Mouse (Mus musculus) myocyte (in vitro differentiated cells): ENCODE measurements around the gene Cyp11a1.

ENCODE experiments used
- MAX ChIP-seq: IDR thresholded peaks from one replicate; pipeline ENCODE4 v1.6.1; 2011; ENCODE audit warnings: low read depth, mild to moderate bottlenecking, control low read depth
- POLR2A ChIP-seq: IDR thresholded peaks from one replicate; pipeline ENCODE4 v1.6.1; 2011; ENCODE audit warnings: low read depth, mild to moderate bottlenecking, control low read depth, moderate library complexity; ENCODE audit not compliant: insufficient read length
- POLR2AphosphoS2 ChIP-seq: IDR thresholded peaks from one replicate; pipeline ENCODE4 v1.6.1; 2011; ENCODE audit warnings: low read depth, control low read depth; ENCODE audit not compliant: insufficient read length
- USF1 ChIP-seq: IDR thresholded peaks from one replicate; pipeline ENCODE4 v1.6.1; 2011; ENCODE audit warnings: low read depth, mild to moderate bottlenecking, control low read depth, moderate library complexity

GRCm38 (mm10) chr9:58031895-58032294 lies 25.7 kb downstream of the Cyp11a1 start:
- no peak for TF ChIP-seq POLR2A
- TF ChIP-seq USF1 = no peak
- TF ChIP-seq POLR2AphosphoS2 = no peak
- no peak for TF ChIP-seq MAX
